Mouse (Mus musculus) neural tube, embryonic 15.5 days (tissue): ENCODE data around the gene Ugt1a9. TPM values are rescaled to one million over a fixed set of nuclear protein-coding genes. Genes with fewer than 3 reads are reported as not detected.
"Not testable (repeated sequence)": the region's sequence is repeated elsewhere in the genome, so short reads cannot be mapped to it uniquely, and the experiment has no call there.

Experiments used
- ATAC-seq: fragments of 200-750 bp; cut with Nextera tagmentation; 2 replicates; pipeline ENCODE4 v1.8.0; 2017; ENCODE audit warnings: mild to moderate bottlenecking, moderate TSS enrichment, moderate library complexity; ENCODE audit not compliant: low FRiP score
- H3K27ac ChIP-seq: fragments of 300-500 bp; sonication (generic); replicated peaks from 2 replicates; pipeline ENCODE4 v1.5.1; 2015; ENCODE audit warnings: mild to moderate bottlenecking, inconsistent platforms
- H3K27me3 ChIP-seq: fragments of 300-500 bp; sonication (generic); replicated peaks from 2 replicates; pipeline ENCODE4 v1.6.1; 2015; ENCODE audit warnings: inconsistent platforms
- H3K36me3 ChIP-seq: fragments of 300-500 bp; sonication (generic); 2 replicates; pipeline ENCODE4 v1.6.1; 2015; ENCODE audit warnings: inconsistent platforms
- H3K4me1 ChIP-seq: fragments of 300-500 bp; sonication (generic); 2 replicates; pipeline ENCODE4 v1.6.1; 2015; ENCODE audit warnings: inconsistent platforms
- H3K4me2 ChIP-seq: fragments of 300-500 bp; sonication (generic); 2 replicates; pipeline ENCODE4 v1.6.1; 2015; ENCODE audit warnings: inconsistent platforms, mild to moderate bottlenecking, moderate library complexity
- H3K4me3 ChIP-seq: fragments of 300-500 bp; sonication (generic); replicated peaks from 2 replicates; pipeline ENCODE4 v1.5.1; 2015; ENCODE audit warnings: mild to moderate bottlenecking, inconsistent platforms
- H3K9ac ChIP-seq: fragments of 300-500 bp; sonication (generic); replicated peaks from 2 replicates; pipeline ENCODE4 v1.6.1; 2015; ENCODE audit warnings: mild to moderate bottlenecking, inconsistent platforms
- H3K9me3 ChIP-seq: fragments of 300-500 bp; sonication (generic); replicated peaks from 2 replicates; pipeline ENCODE4 v1.6.1; 2016; ENCODE audit warnings: inconsistent platforms
- WGBS: fragments of 180-500 bp; shearing (Covaris S2); methylation state at CpG from one replicate; pipeline ENCODE4 v1.1.7; 2015; ENCODE audit warnings: mixed read lengths; 5-methylcytosine and 5-hydroxymethylcytosine counted together
- polyA plus RNA-seq: library from polyadenylated mRNA; unstranded; fragments of >200 nt; fragmentation: Nextera tagmentation; extraction: Ambion mirVana; gene quantifications from 2 replicates; pipeline ENCODE4 v1.2.1, GENCODE M21; 2015

Ugt1a9 gene
- polyA plus RNA-seq, 1 experiment from 2014 or later: 0.12 TPM

GRCm38 (mm10) chr1:88138145-88138544, 67.5 kb downstream of the Ugt1a9 start:
- H3K4me3 ChIP-seq: no peak overlapping the region
- H3K27me3 ChIP-seq: no peaks in the 10 kb centered on the region
- ATAC-seq: no peak
- H3K36me3 ChIP-seq: no peaks in the 10 kb centered on the region
- H3K9ac ChIP-seq: no peak overlapping the region
- no peaks in the 10 kb centered on the region for H3K9me3 ChIP-seq
- no peak overlapping the region for H3K27ac ChIP-seq
- peaks cover 5% of the 10 kb centered on the region; the same call in 1 of the 2 replicates for H3K4me1 ChIP-seq
- H3K4me2 ChIP-seq: no peak overlapping the region
- WGBS: 95% methylated on average over 1 of the region's 1 CpGs

GRCm38 (mm10) chr1:88140492-88140891, 69.9 kb downstream of the Ugt1a9 start:
- not testable (repeated sequence) for H3K9me3 ChIP-seq, H3K27ac ChIP-seq, H3K27me3 ChIP-seq, H3K36me3 ChIP-seq, H3K9ac ChIP-seq, H3K4me2 ChIP-seq, ATAC-seq, H3K4me3 ChIP-seq, H3K4me1 ChIP-seq
- WGBS: 51% methylated on average over 1 of the region's 1 CpGs

- H3K27me3 ChIP-seq, H3K9ac ChIP-seq, H3K27ac ChIP-seq, H3K4me1 ChIP-seq, H3K36me3 ChIP-seq, H3K9me3 ChIP-seq, H3K4me3 ChIP-seq, H3K4me2 ChIP-seq, ATAC-seq: not testable (repeated sequence)
- WGBS: 2% methylated on average over 5 of the region's 5 CpGs
Measured at GRCm38 (mm10) chr1:88143966-88144675, 73.5 kb downstream of the Ugt1a9 start.

GRCm38 (mm10) chr1:88145278-88145677, 74.7 kb downstream of the Ugt1a9 start:
- H3K4me2 ChIP-seq, H3K4me1 ChIP-seq, H3K27me3 ChIP-seq, H3K36me3 ChIP-seq, H3K9me3 ChIP-seq, H3K4me3 ChIP-seq, H3K9ac ChIP-seq, ATAC-seq, H3K27ac ChIP-seq: not testable (repeated sequence)
- 78% methylated on average over 2 of the region's 2 CpGs for WGBS

GRCm38 (mm10) chr1:88150133-88150532, 79.5 kb downstream of the Ugt1a9 start:
- not testable (repeated sequence) for H3K9ac ChIP-seq, H3K27ac ChIP-seq, H3K4me3 ChIP-seq, H3K36me3 ChIP-seq, H3K27me3 ChIP-seq, H3K4me1 ChIP-seq, ATAC-seq, H3K4me2 ChIP-seq, H3K9me3 ChIP-seq
- WGBS: 82% methylated on average over 2 of the region's 2 CpGs

- WGBS: 87% methylated on average over 2 of the region's 2 CpGs
- no peak for ATAC-seq
- H3K4me2 ChIP-seq: no peak overlapping the region
- no peaks in the 10 kb centered on the region for H3K4me1 ChIP-seq
- no peaks in the 10 kb centered on the region for H3K36me3 ChIP-seq
- no peak overlapping the region for H3K27ac ChIP-seq
- H3K4me3 ChIP-seq: no peak overlapping the region
- no peaks in the 10 kb centered on the region for H3K27me3 ChIP-seq
- no peak overlapping the region for H3K9ac ChIP-seq
- H3K9me3 ChIP-seq: no peaks in the 10 kb centered on the region
Measured at GRCm38 (mm10) chr1:88158430-88158829, 87.8 kb downstream of the Ugt1a9 start.

GRCm38 (mm10) chr1:88165711-88166110, 95.1 kb downstream of the Ugt1a9 start, which contains the start of gene Ugt1a5:
Ugt1a5 (plus strand) TSS chr1:88166012.
- no peak within 1 kb of the TSS for H3K27ac ChIP-seq
- 88% methylated on average over 5 of the region's 5 CpGs for WGBS
- no peaks in the 10 kb centered on the region for H3K9me3 ChIP-seq
- no peak within 1 kb of the TSS for H3K4me3 ChIP-seq
- H3K36me3 ChIP-seq: no peaks in the 10 kb centered on the region
- H3K4me1 ChIP-seq: no peaks in the 10 kb centered on the region
- no peak for ATAC-seq
- no peak within 1 kb of the TSS for H3K4me2 ChIP-seq
- H3K9ac ChIP-seq: no peak within 1 kb of the TSS
- no peaks in the 10 kb centered on the region for H3K27me3 ChIP-seq

- not testable (repeated sequence) for H3K4me3 ChIP-seq, H3K27ac ChIP-seq, H3K9ac ChIP-seq, H3K9me3 ChIP-seq, H3K36me3 ChIP-seq, ATAC-seq, H3K4me2 ChIP-seq, H3K27me3 ChIP-seq, H3K4me1 ChIP-seq
- 94% methylated on average over 7 of the region's 7 CpGs for WGBS
Measured at GRCm38 (mm10) chr1:88172190-88172589, 101.6 kb downstream of the Ugt1a9 start.

- WGBS: 90% methylated on average over 1 of the region's 1 CpGs
- no peaks in the 10 kb centered on the region for H3K4me1 ChIP-seq
- H3K9me3 ChIP-seq: peaks cover 9% of the 10 kb centered on the region; the same call in 1 of the 2 replicates
- no peaks in the 10 kb centered on the region for H3K27me3 ChIP-seq
- no peak for ATAC-seq
- H3K36me3 ChIP-seq: no peaks in the 10 kb centered on the region
- no peak overlapping the region for H3K27ac ChIP-seq
- H3K9ac ChIP-seq: no peak overlapping the region
- H3K4me2 ChIP-seq: no peak overlapping the region
- H3K4me3 ChIP-seq: no peak overlapping the region
Measured at GRCm38 (mm10) chr1:88179657-88180056, 109.1 kb downstream of the Ugt1a9 start.

GRCm38 (mm10) chr1:88186325-88186935, 115.8 kb downstream of the Ugt1a9 start:
- no peaks in the 10 kb centered on the region for H3K4me1 ChIP-seq
- no peak overlapping the region for H3K4me3 ChIP-seq
- H3K4me2 ChIP-seq: no peak overlapping the region
- H3K27ac ChIP-seq: no peak overlapping the region
- WGBS: 89% methylated on average over 5 of the region's 5 CpGs
- no peak overlapping the region for H3K9ac ChIP-seq
- H3K36me3 ChIP-seq: no peaks in the 10 kb centered on the region
- ATAC-seq: no peak
- no peaks in the 10 kb centered on the region for H3K9me3 ChIP-seq
- no peaks in the 10 kb centered on the region for H3K27me3 ChIP-seq

GRCm38 (mm10) chr1:88192136-88192535, 121.5 kb downstream of the Ugt1a9 start:
- H3K36me3 ChIP-seq: no peaks in the 10 kb centered on the region
- no peaks in the 10 kb centered on the region for H3K9me3 ChIP-seq
- no peak overlapping the region for H3K27ac ChIP-seq
- H3K4me1 ChIP-seq: no peaks in the 10 kb centered on the region
- no peak overlapping the region for H3K4me2 ChIP-seq
- H3K27me3 ChIP-seq: no peaks in the 10 kb centered on the region
- H3K4me3 ChIP-seq: no peak overlapping the region
- WGBS: 78% methylated on average over 3 of the region's 3 CpGs
- ATAC-seq: no peak
- H3K9ac ChIP-seq: no peak overlapping the region

- Histone ChIP-seq H3K4me2 (no peak overlapping the region), H3K9me3 (no peaks in the 10 kb centered on the region), H3K4me3 (no peak overlapping the region), H3K36me3 (no peaks in the 10 kb centered on the region), H3K27me3 (no peaks in the 10 kb centered on the region), H3K9ac (no peak overlapping the region), H3K27ac (no peak overlapping the region), H3K4me1 (no peaks in the 10 kb centered on the region)
- ATAC-seq: no peak
- 88% methylated on average over 1 of the region's 1 CpGs for WGBS
Measured at GRCm38 (mm10) chr1:88195687-88196086, 125.1 kb downstream of the Ugt1a9 start.
